Mouse (Mus musculus) thymus, adult 2 months (tissue): Measurements from ENCODE around the gene Serinc3.

ENCODE experiments used
- CTCF ChIP-seq: fragments of 200-500 bp; IDR thresholded peaks from 2 replicates; pipeline ENCODE4 v1.5.1; 2012; ENCODE audit warnings: mild to moderate bottlenecking, control low read depth, low read length, moderate library complexity, borderline replicate concordance; ENCODE audit not compliant: control insufficient read depth, poor library complexity, insufficient read depth; ENCODE audit errors: extremely low read depth
- POLR2A ChIP-seq: fragments of 200-500 bp; IDR thresholded peaks from 2 replicates; pipeline ENCODE4 v1.6.1; 2012; ENCODE audit warnings: mild to moderate bottlenecking, low read length, control low read depth, moderate library complexity; ENCODE audit not compliant: control insufficient read depth, poor library complexity, insufficient read depth; ENCODE audit errors: extremely low read depth

DNA sequence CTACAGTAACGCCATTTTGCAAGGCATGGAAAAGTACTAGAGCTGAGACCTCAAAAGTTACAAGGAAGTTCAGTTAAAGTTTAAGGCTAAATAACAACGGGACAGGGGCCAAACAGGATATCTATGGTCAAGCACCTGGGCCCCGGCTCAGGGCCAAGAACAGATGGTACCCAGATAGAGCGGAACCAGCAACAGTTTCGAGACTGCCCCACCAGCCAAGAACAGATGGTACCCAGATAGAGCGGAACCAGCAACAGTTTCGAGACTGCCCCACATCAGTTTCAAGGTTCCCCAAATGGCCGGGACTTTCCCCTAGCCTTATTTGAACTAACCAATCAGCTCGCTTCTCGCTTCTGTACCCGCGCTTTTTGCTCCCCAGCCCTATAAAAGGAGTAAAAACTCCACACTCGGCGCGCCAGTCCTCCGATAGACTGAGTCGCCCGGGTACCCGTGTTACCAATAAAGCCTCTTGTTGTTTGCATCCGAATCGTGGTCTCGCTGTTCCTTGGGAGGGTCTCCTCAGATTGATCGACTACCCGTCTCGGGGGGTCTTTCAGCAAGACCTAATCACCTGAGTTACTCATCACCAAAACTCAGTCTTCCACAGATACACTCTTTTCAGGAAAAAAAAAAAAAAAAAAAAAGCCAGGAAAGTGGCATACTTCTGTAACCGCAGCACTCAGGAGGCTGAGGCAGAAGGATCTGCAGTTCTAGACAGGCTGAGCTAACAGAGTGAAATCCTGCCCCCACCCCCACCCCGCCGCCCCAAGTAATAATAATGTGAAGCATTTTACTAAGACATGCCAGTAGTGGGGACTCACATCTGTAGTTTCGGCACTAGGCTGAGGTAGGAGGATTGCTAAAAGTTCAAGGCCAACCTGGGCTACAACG is 2.0 kb downstream of the Serinc3 start:
- TF ChIP-seq CTCF (no peak), POLR2A (0 out of 2 replicates have a peak, but pooled peaks have one; percentile 33)
